Mouse (Mus musculus): ENCODE data around the gene Anxa6.

The Anxa6 gene

DNA sequence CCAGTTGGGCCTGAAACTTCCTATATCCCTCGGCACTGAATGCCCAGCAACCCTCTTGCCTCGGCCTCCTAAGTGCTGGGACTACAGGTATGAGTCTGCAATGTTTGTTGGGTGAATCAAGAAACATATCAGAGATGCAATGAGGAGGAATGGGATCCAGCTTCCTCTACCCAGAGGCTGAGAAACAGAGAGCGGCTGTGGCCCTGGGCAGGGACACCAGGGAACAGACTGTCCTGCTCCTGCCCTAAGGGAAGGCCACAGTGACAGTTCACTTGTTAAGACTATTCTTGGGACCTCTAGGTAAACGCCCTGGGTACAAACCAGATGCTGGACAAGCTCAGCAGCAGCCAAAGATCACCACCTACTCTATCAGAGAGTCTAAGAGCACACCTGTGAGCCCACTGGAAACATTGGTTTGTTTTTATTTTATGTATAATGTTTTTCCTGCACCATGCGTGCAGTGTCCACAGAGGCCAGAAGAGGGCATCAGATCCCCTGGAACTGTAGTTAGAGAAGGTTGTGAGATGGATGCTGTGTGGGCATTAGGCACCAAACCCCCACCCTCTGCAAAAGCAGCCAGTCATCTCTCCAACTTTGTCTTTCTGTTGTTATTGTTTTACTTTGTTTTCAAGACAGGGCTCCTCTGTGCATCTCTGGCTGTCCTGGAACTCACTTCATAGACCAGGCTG, 101.7 kb downstream of the Anxa6 start:
- TF ChIP-seq CTCF (conservative IDR thresholded peaks at IDR 0.05; ENCODE audit: low read length) (peak; percentile 54), NANOG (IDR thresholded peaks at IDR 0.05; ENCODE audit: borderline replicate concordance, low read length) (no peak), POU5F1 (IDR thresholded peaks at IDR 0.05; ENCODE audit: borderline replicate concordance, low read length) (no peak)
- H3K4me3 ChIP-seq (replicated peaks; ENCODE audit: low read length) = no peak overlapping the region
- no peaks in the 10 kb centered on the region for H3K27me3 ChIP-seq (ENCODE audit: insufficient read depth, low read length)
- peaks cover 99% of the 10 kb centered on the region for H3K36me3 ChIP-seq (ENCODE audit: insufficient read depth, low read length)
- peaks cover 66% of the 10 kb centered on the region for H3K4me1 ChIP-seq (replicated peaks; ENCODE audit: low read depth, low read length)
- no peaks in the 10 kb centered on the region for H3K9me3 ChIP-seq (ENCODE audit: low read length)

DNA sequence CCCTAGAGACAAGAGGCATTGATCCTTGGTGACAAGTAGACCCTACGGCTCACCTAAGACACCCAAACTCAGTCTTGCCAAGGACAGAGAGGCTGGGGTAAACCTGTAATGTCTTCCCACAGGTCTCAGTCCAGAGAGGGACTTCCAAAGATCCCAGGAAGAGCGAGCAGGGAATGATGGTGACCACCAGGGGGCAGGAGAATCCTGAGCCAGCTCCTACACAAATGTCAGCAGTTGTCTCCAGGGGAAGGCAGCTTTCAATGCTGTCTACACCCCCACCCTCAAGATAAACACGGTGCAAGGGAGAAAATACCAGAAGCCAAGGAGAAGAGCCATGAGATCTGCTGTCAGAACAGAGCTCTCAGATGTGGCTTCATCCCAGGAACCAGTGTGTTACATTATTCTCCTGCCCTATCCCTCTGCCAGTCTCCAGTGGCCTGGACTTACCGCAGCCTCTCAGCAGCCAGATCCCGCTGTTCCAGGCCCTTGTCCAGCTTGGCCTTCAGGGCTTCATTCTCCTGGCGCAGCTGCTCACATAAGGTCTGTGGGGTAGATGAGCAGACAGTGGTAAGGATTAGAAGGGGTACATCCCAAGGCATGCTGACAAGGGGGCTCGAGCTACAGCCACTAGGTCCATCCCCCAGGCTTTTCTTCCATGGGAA, 102.8 kb downstream of the Anxa6 start:
- Histone ChIP-seq H3K9me3 (ENCODE audit: low read length) (no peaks in the 10 kb centered on the region), H3K36me3 (ENCODE audit: insufficient read depth, low read length) (peaks cover 99% of the 10 kb centered on the region), H3K4me3 (replicated peaks; ENCODE audit: low read length) (no peak overlapping the region), H3K4me1 (replicated peaks; ENCODE audit: low read depth, low read length) (peaks cover 61% of the 10 kb centered on the region), H3K27me3 (ENCODE audit: insufficient read depth, low read length) (no peaks in the 10 kb centered on the region)
- peak; percentile 72 for TF ChIP-seq CTCF (conservative IDR thresholded peaks at IDR 0.05; ENCODE audit: low read length)
- TF ChIP-seq POU5F1 (IDR thresholded peaks at IDR 0.05; ENCODE audit: borderline replicate concordance, low read length) = no peak

DNA sequence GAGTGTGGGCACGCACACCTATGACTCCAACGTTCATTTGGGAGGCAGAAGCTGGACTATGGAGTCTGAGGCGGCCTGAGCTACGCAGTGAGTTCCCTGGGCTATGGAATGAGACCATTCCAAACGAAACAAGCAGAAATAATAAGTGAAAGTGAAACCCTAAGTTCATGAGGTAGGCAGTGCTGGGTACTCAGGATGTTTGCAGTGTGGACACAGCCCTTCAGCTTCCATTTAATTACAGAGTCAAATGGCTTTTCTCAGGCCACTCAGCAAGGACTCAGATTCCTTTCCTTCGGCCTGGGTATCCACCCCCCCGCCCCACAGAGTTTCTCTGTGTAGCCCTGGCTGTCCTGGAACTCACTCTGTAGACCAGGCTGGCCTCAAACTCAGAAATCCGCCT, 103.5 kb downstream of the Anxa6 start:
- Histone ChIP-seq H3K27me3 (ENCODE audit: insufficient read depth, low read length) (no peaks in the 10 kb centered on the region), H3K36me3 (ENCODE audit: insufficient read depth, low read length) (peaks cover 99% of the 10 kb centered on the region), H3K4me1 (replicated peaks; ENCODE audit: low read depth, low read length) (peaks cover 54% of the 10 kb centered on the region), H3K4me3 (replicated peaks; ENCODE audit: low read length) (no peak overlapping the region), H3K9me3 (ENCODE audit: low read length) (no peaks in the 10 kb centered on the region)
- TF ChIP-seq CTCF (conservative IDR thresholded peaks at IDR 0.05; ENCODE audit: low read length) (no peak), POU5F1 (IDR thresholded peaks at IDR 0.05; ENCODE audit: borderline replicate concordance, low read length) (no peak)

- no peak for TF ChIP-seq NANOG (IDR thresholded peaks at IDR 0.05; ENCODE audit: borderline replicate concordance, low read length)
- TF ChIP-seq CTCF (conservative IDR thresholded peaks at IDR 0.05; ENCODE audit: low read length) = no peak
- TF ChIP-seq POU5F1 (IDR thresholded peaks at IDR 0.05; ENCODE audit: borderline replicate concordance, low read length) = no peak
- Histone ChIP-seq H3K4me3 (replicated peaks; ENCODE audit: low read length) (no peak overlapping the region), H3K9me3 (ENCODE audit: low read length) (no peaks in the 10 kb centered on the region), H3K4me1 (replicated peaks; ENCODE audit: low read depth, low read length) (peaks cover 50% of the 10 kb centered on the region), H3K36me3 (ENCODE audit: insufficient read depth, low read length) (peaks cover 99% of the 10 kb centered on the region), H3K27me3 (ENCODE audit: insufficient read depth, low read length) (no peaks in the 10 kb centered on the region)
Observed at GRCm38 (mm10) chr11:54929290-54929689, 104.0 kb downstream of the Anxa6 start.
